Mouse (Mus musculus) stomach, embryonic 14.5 days (tissue): ENCODE measurements around the gene Disc1. TPM values are rescaled to one million over a fixed set of nuclear protein-coding genes. Genes with fewer than 3 reads are reported as not detected.

Experiments
- ATAC-seq: fragments of 200-750 bp; cut with Nextera tagmentation; 2 replicates; pipeline ENCODE4 v1.8.0; 2017; ENCODE audit warnings: low read depth, moderate TSS enrichment; ENCODE audit not compliant: insufficient number of reproducible peaks, insufficient read depth, low FRiP score
- H3K27ac ChIP-seq: fragments of 300-500 bp; sonication (generic); 2 replicates; pipeline ENCODE4 v1.5.1; 2014; ENCODE audit warnings: mild to moderate bottlenecking, low read length, moderate library complexity, mixed read lengths
- H3K27me3 ChIP-seq: fragments of 300-500 bp; sonication (generic); 2 replicates; pipeline ENCODE4 v1.6.1; 2014; ENCODE audit warnings: low read length, control low read depth, mixed read lengths; ENCODE audit not compliant: control insufficient read depth, insufficient read depth
- H3K36me3 ChIP-seq: fragments of 300-500 bp; sonication (generic); 2 replicates; pipeline ENCODE4 v1.6.1; 2014; ENCODE audit warnings: mild to moderate bottlenecking, control low read depth, low read length, moderate library complexity, mixed read lengths; ENCODE audit not compliant: control insufficient read depth, insufficient read depth
- H3K4me1 ChIP-seq: fragments of 300-500 bp; sonication (generic); 2 replicates; pipeline ENCODE4 v1.6.1; 2014; ENCODE audit warnings: low read length, control low read depth, mixed read lengths; ENCODE audit not compliant: control insufficient read depth, insufficient read depth
- H3K4me2 ChIP-seq: fragments of 300-500 bp; sonication (generic); replicated peaks from 2 replicates; pipeline ENCODE4 v1.6.1; 2014; ENCODE audit warnings: low read depth, low read length, control low read depth
- H3K4me3 ChIP-seq: fragments of 300-500 bp; sonication (generic); 2 replicates; pipeline ENCODE4 v1.5.1; 2014; ENCODE audit warnings: low read depth, low read length, control low read depth
- H3K9ac ChIP-seq: fragments of 300-500 bp; sonication (generic); replicated peaks from 2 replicates; pipeline ENCODE4 v1.6.1; 2014; ENCODE audit warnings: low read depth, mild to moderate bottlenecking, control low read depth, low read length, moderate library complexity, mixed read lengths
- H3K9me3 ChIP-seq: fragments of 300-500 bp; sonication (generic); 2 replicates; pipeline ENCODE4 v1.6.1; 2016; ENCODE audit warnings: low read depth, low read length, control low read depth; ENCODE audit not compliant: control insufficient read depth
- WGBS: fragments of 180-500 bp; shearing (Covaris S2); extraction: QIAGEN DNeasy Blood & Tissue Kit; methylation state at CpG from one replicate; pipeline ENCODE4 v1.1.7; 2014; 5-methylcytosine and 5-hydroxymethylcytosine counted together
- polyA plus RNA-seq: library from polyadenylated mRNA; unstranded; fragments of >200 nt; fragmentation: Nextera tagmentation; extraction: Ambion mirVana; gene quantifications from 2 replicates; pipeline ENCODE4 v1.2.1, GENCODE M21; 2014

The Disc1 gene
- polyA plus RNA-seq, 1 experiment from 2014 or later, result 3.0 TPM

- H3K9ac ChIP-seq, result no peak overlapping the region
- H3K9me3 ChIP-seq, result peaks cover 5% of the 10 kb centered on the region; the same call in 1 of the 2 replicates
- no peak overlapping the region for H3K27ac ChIP-seq
- peaks cover 9% of the 10 kb centered on the region for H3K36me3 ChIP-seq
- no peak overlapping the region for H3K4me2 ChIP-seq
- no peak overlapping the region for H3K4me3 ChIP-seq
- H3K27me3 ChIP-seq, result no peaks in the 10 kb centered on the region
- 81% methylated on average over 15 of the region's 15 CpGs for WGBS
- ATAC-seq, result no peak
- no peaks in the 10 kb centered on the region for H3K4me1 ChIP-seq
Observed at GRCm38 (mm10) chr8:125038731-125039130, 15.3 kb upstream of the Disc1 start.

- peaks cover 5% of the 10 kb centered on the region; the same call in 1 of the 2 replicates for H3K9me3 ChIP-seq
- H3K36me3 ChIP-seq, result peaks cover 5% of the 10 kb centered on the region; the same call in 1 of the 2 replicates
- H3K4me3 ChIP-seq, result no peak overlapping the region
- H3K27ac ChIP-seq, result no peak overlapping the region
- no peaks in the 10 kb centered on the region for H3K4me1 ChIP-seq
- no peaks in the 10 kb centered on the region for H3K27me3 ChIP-seq
- no peak overlapping the region for H3K4me2 ChIP-seq
- no peak overlapping the region for H3K9ac ChIP-seq
- no peak for ATAC-seq
- WGBS, result 63% methylated on average over 15 of the region's 15 CpGs
Observed at GRCm38 (mm10) chr8:125040587-125041375, 13.2 kb upstream of the Disc1 start.

GRCm38 (mm10) chr8:125041496-125041895 is 12.5 kb upstream of the Disc1 start:
- no peak overlapping the region for H3K4me2 ChIP-seq
- H3K27ac ChIP-seq, result no peak overlapping the region
- H3K36me3 ChIP-seq, result peaks cover 5% of the 10 kb centered on the region; the same call in 1 of the 2 replicates
- H3K27me3 ChIP-seq, result no peaks in the 10 kb centered on the region
- no peaks in the 10 kb centered on the region for H3K4me1 ChIP-seq
- 50% methylated on average over 2 of the region's 2 CpGs for WGBS
- peaks cover 5% of the 10 kb centered on the region; the same call in 1 of the 2 replicates for H3K9me3 ChIP-seq
- no peak for ATAC-seq
- H3K4me3 ChIP-seq, result no peak overlapping the region
- H3K9ac ChIP-seq, result no peak overlapping the region

GRCm38 (mm10) chr8:125043394-125043793 is 10.6 kb upstream of the Disc1 start:
- peak overlapping the region; percentile 6; the same call in 1 of the 2 replicates for H3K27ac ChIP-seq
- H3K36me3 ChIP-seq, result peaks cover 5% of the 10 kb centered on the region; the same call in 1 of the 2 replicates
- H3K4me2 ChIP-seq, result no peak overlapping the region
- no peak overlapping the region for H3K4me3 ChIP-seq
- peaks cover 5% of the 10 kb centered on the region; the same call in 1 of the 2 replicates for H3K9me3 ChIP-seq
- no peak for ATAC-seq
- no peak overlapping the region for H3K9ac ChIP-seq
- 69% methylated on average over 7 of the region's 7 CpGs for WGBS
- H3K27me3 ChIP-seq, result no peaks in the 10 kb centered on the region
- no peaks in the 10 kb centered on the region for H3K4me1 ChIP-seq

- Histone ChIP-seq H3K9me3 (peaks cover 5% of the 10 kb centered on the region; the same call in 1 of the 2 replicates), H3K27ac (peak overlapping the region; percentile 27; the same call in 1 of the 2 replicates), H3K4me1 (no peaks in the 10 kb centered on the region), H3K36me3 (peaks cover 2% of the 10 kb centered on the region; the same call in 1 of the 2 replicates), H3K9ac (no peak overlapping the region), H3K4me3 (no peak overlapping the region), H3K27me3 (no peaks in the 10 kb centered on the region), H3K4me2 (no peak overlapping the region)
- 32% methylated on average over 9 of the region's 9 CpGs for WGBS
- no peak for ATAC-seq
Observed at GRCm38 (mm10) chr8:125043935-125044334, 10.1 kb upstream of the Disc1 start.

GRCm38 (mm10) chr8:125045760-125046159 is 8.2 kb upstream of the Disc1 start:
- Histone ChIP-seq H3K27ac (no peak overlapping the region), H3K36me3 (no peaks in the 10 kb centered on the region), H3K9ac (no peak overlapping the region), H3K9me3 (no peaks in the 10 kb centered on the region), H3K4me2 (no peak overlapping the region), H3K4me3 (no peak overlapping the region), H3K27me3 (no peaks in the 10 kb centered on the region), H3K4me1 (no peaks in the 10 kb centered on the region)
- 90% methylated on average over 1 of the region's 1 CpGs for WGBS
- ATAC-seq, result no peak

- Histone ChIP-seq H3K36me3 (no peaks in the 10 kb centered on the region), H3K4me2 (no peak overlapping the region), H3K27ac (no peak overlapping the region), H3K9me3 (no peaks in the 10 kb centered on the region), H3K4me3 (no peak overlapping the region), H3K9ac (no peak overlapping the region), H3K4me1 (0 out of 2 replicates have a peak, but pooled peaks cover 3% of the 10 kb centered on the region), H3K27me3 (no peaks in the 10 kb centered on the region)
- WGBS, result 61% methylated on average over 5 of the region's 5 CpGs
- no peak for ATAC-seq
Observed at GRCm38 (mm10) chr8:125049051-125049750, 4.8 kb upstream of the Disc1 start.

- Histone ChIP-seq H3K9ac (no peak overlapping the region), H3K4me3 (no peak overlapping the region), H3K4me2 (no peak overlapping the region), H3K9me3 (no peaks in the 10 kb centered on the region), H3K4me1 (0 out of 2 replicates have a peak, but pooled peaks cover 3% of the 10 kb centered on the region), H3K27me3 (0 out of 2 replicates have a peak, but pooled peaks cover under 1% of the 10 kb centered on the region), H3K36me3 (no peaks in the 10 kb centered on the region), H3K27ac (no peak overlapping the region)
- no peak for ATAC-seq
- WGBS, result 65% methylated on average over 6 of the region's 6 CpGs
Observed at GRCm38 (mm10) chr8:125049826-125050225, 4.2 kb upstream of the Disc1 start.
